Mouse (Mus musculus) spleen, adult 2 months (tissue): ENCODE measurements around the gene Cyp8b1. TPM values are rescaled to one million over a fixed set of nuclear protein-coding genes. Genes with fewer than 3 reads are reported as not detected.

Experiments
- DNase-seq, 2 experiments: peaks; one replicate each; pipeline versions ENCODE4 v3.0.0 to v3.0.0-alpha.2; 2012 to 2021; ENCODE audit warnings: low spot score in 2 of 2, low read depth in 1 of 2
- H3K27ac ChIP-seq: fragments of 200-500 bp; 2 replicates; pipeline ENCODE4 v1.5.1; 2012; ENCODE audit warnings: low read length, inconsistent platforms; ENCODE audit not compliant: insufficient read depth
- H3K27me3 ChIP-seq: fragments of 200-500 bp; 2 replicates; pipeline ENCODE4 v1.6.1; 2012; ENCODE audit warnings: mild to moderate bottlenecking, moderate library complexity, low read length, inconsistent platforms; ENCODE audit not compliant: control insufficient read depth, insufficient read depth
- H3K36me3 ChIP-seq: fragments of 200-500 bp; 2 replicates; pipeline ENCODE4 v1.6.1; 2012; ENCODE audit warnings: mild to moderate bottlenecking, low read length, inconsistent platforms; ENCODE audit not compliant: control insufficient read depth, insufficient read depth
- H3K4me1 ChIP-seq: fragments of 200-500 bp; 2 replicates; pipeline ENCODE4 v1.6.1; 2011; ENCODE audit warnings: inconsistent platforms; ENCODE audit not compliant: control insufficient read depth, insufficient read depth, insufficient read length
- H3K4me3 ChIP-seq: fragments of 200-500 bp; 2 replicates; pipeline ENCODE4 v1.5.1; 2011; ENCODE audit warnings: mild to moderate bottlenecking, inconsistent platforms; ENCODE audit not compliant: insufficient read depth, insufficient read length; ENCODE audit errors: extremely low read depth
- CTCF ChIP-seq: fragments of 200-500 bp; IDR thresholded peaks from 2 replicates; pipeline ENCODE4 v1.5.1; 2011; ENCODE audit warnings: mild to moderate bottlenecking, inconsistent platforms; ENCODE audit not compliant: insufficient read depth, insufficient read length, insufficient replicate concordance; ENCODE audit errors: extremely low read depth
- POLR2A ChIP-seq: fragments of 200-500 bp; IDR thresholded peaks from 2 replicates; pipeline ENCODE4 v1.6.1; 2011; ENCODE audit warnings: low read depth, low read length, inconsistent platforms
- WGBS: fragments of 180-500 bp; shearing (Covaris S2); methylation state at CpG from one replicate; pipeline ENCODE4 v1.1.7; 2018; 5-methylcytosine and 5-hydroxymethylcytosine counted together
- polyA plus RNA-seq: library from polyadenylated mRNA; depleted of rRNA; stranded (reverse); fragments of >200 nt; gene quantifications from 2 replicates; pipeline ENCODE4 v1.2.3, GENCODE M21; 2012; rRNA removed

Gene Cyp8b1
- polyA plus RNA-seq, 1 experiment: 0.25 TPM

GRCm38 (mm10) chr9:121868236-121868635, 47.9 kb downstream of the Cyp8b1 start:
- 89% methylated on average over 6 of the region's 6 CpGs for WGBS
- H3K27me3 ChIP-seq: no peaks in the 10 kb centered on the region
- DNase-seq: no peak
- H3K4me3 ChIP-seq: no peak overlapping the region
- no peak for TF ChIP-seq CTCF
- TF ChIP-seq POLR2A: no peak
- H3K36me3 ChIP-seq: no peaks in the 10 kb centered on the region
- no peak overlapping the region for H3K27ac ChIP-seq
- no peaks in the 10 kb centered on the region for H3K4me1 ChIP-seq

- 93% methylated on average over 6 of the region's 6 CpGs for WGBS
Observed at GRCm38 (mm10) chr9:121867632-121868031, 48.5 kb downstream of the Cyp8b1 start.

GRCm38 (mm10) chr9:121865425-121866008, 50.6 kb downstream of the Cyp8b1 start:
- no peak for DNase-seq
- no peaks in the 10 kb centered on the region for H3K4me1 ChIP-seq
- no peak overlapping the region for H3K4me3 ChIP-seq
- TF ChIP-seq POLR2A: no peak
- H3K36me3 ChIP-seq: no peaks in the 10 kb centered on the region
- WGBS: 73% methylated on average over 3 of the region's 3 CpGs
- no peak overlapping the region for H3K27ac ChIP-seq
- no peaks in the 10 kb centered on the region for H3K27me3 ChIP-seq

More at GRCm38 (mm10) chr9:121867632-121868031, 48.5 kb downstream of the Cyp8b1 start:
- no peak for TF ChIP-seq POLR2A
- no peak for TF ChIP-seq CTCF
- no peaks in the 10 kb centered on the region for H3K27me3 ChIP-seq
- H3K4me3 ChIP-seq: no peak overlapping the region
- H3K36me3 ChIP-seq: no peaks in the 10 kb centered on the region
- H3K27ac ChIP-seq: no peak overlapping the region
- no peaks in the 10 kb centered on the region for H3K4me1 ChIP-seq
- DNase-seq: no peak

GRCm38 (mm10) chr9:121864837-121865236, 51.3 kb downstream of the Cyp8b1 start:
- no peaks in the 10 kb centered on the region for H3K36me3 ChIP-seq
- 82% methylated on average over 4 of the region's 4 CpGs for WGBS
- no peak overlapping the region for H3K4me3 ChIP-seq
- no peaks in the 10 kb centered on the region for H3K27me3 ChIP-seq
- H3K27ac ChIP-seq: no peak overlapping the region
- no peak for DNase-seq
- TF ChIP-seq POLR2A (no peak), CTCF (no peak)
- H3K4me1 ChIP-seq: no peaks in the 10 kb centered on the region

Other genes starting within 250 kb of the Cyp8b1 start
- gene Sec22c, start 210.8 kb downstream of the Cyp8b1 start, polyA plus RNA-seq: 10.0 and 12.0 TPM in 2 replicates
- 5.8 and 10.4 TPM in 2 replicates for gene Ss18l2, start 206.0 kb downstream of the Cyp8b1 start, polyA plus RNA-seq
- 36.6 and 38.7 TPM in 2 replicates for gene Nktr, start 197.1 kb downstream of the Cyp8b1 start, polyA plus RNA-seq
- 3.7 and 4.7 TPM in 2 replicates for gene Zfp651, start 157.0 kb downstream of the Cyp8b1 start, polyA plus RNA-seq
- gene Klhl40, start 138.7 kb downstream of the Cyp8b1 start, polyA plus RNA-seq: not detected in 2 replicates
- 0.19 TPM in 1 of 2 replicates, not detected in the other for gene Hhatl, start 123.8 kb downstream of the Cyp8b1 start, polyA plus RNA-seq
- not detected in 2 replicates for gene Ccdc13, start 76.8 kb downstream of the Cyp8b1 start, polyA plus RNA-seq
- gene Higd1a, start 57.9 kb downstream of the Cyp8b1 start, polyA plus RNA-seq: 3.4 and 4.1 TPM in 2 replicates
- 15.9 and 16.7 TPM in 2 replicates for gene Ackr2, start 17.9 kb downstream of the Cyp8b1 start, polyA plus RNA-seq
- gene Fam198a, start 34.7 kb upstream of the Cyp8b1 start, polyA plus RNA-seq: 0.28 and 0.31 TPM in 2 replicates
- gene Pomgnt2, start 80.8 kb upstream of the Cyp8b1 start, polyA plus RNA-seq: 2.8 and 3.2 TPM in 2 replicates
- gene Snrk, start 201.0 kb upstream of the Cyp8b1 start, polyA plus RNA-seq: 36.2 and 41.9 TPM in 2 replicates